Mouse (Mus musculus): ENCODE measurements around the gene Dnah8. TPM values are rescaled to one million over a fixed set of nuclear protein-coding genes. Genes with fewer than 3 reads are reported as not detected.

Gene Dnah8
- polyA plus RNA-seq, 2 experiments from 2014 or later = 22.6 to 23.4 TPM

DNA sequence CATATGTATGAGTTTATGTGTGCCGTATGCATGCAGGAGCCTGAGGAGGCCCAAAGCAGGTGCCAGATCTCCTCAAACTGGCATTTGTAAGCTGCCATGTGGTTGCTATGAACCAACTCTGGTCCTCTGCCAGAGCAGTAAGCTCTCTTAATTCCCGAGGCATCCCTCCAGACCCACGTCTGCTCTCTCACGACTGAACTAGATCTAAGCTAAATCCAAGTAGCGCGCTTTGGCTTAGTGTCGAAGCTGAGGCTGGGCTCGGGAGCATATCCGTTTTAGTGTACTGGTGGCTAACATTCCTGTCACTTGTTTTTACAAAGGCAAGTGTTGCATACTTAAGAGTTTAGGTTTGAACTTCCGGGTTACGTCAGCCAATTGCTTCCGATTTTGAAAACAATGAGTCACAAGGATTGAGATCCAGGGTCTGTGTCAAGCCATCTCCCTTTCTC is 128.2 kb downstream of the Dnah8 start:
- no peak for ATAC-seq

DNA sequence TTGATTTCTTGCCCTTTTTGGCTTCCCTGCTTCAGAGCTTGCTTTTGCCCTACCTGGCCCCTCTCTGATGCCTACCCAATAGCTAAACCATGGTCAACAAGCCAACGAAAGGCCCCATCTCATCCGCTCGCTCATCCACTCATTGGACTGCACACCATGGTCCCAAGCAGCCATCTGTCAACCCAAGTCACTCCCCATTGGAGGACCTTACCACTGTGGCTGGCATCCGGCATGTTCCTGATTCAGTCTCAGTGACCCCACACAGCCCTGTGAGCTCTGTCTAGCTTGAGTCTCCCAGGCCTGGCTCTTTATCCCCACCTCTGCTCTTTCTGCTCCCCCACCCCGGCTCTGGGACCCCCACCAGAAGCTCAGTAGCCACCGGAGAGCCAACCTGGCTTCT is 129.0 kb downstream of the Dnah8 start:
- no peak for ATAC-seq

GRCm38 (mm10) chr17:30756771-30757170 is 132.6 kb downstream of the Dnah8 start:
- no peak for ATAC-seq

- ATAC-seq = no peak
These were observed 136.2 kb downstream of the Dnah8 start for GRCm38 (mm10) chr17:30760307-30760706.

- no peak for ATAC-seq
These were observed 140.1 kb downstream of the Dnah8 start for GRCm38 (mm10) chr17:30764276-30764675.

GRCm38 (mm10) chr17:30774416-30774815 is 150.3 kb downstream of the Dnah8 start:
- ATAC-seq = no peak

- ATAC-seq = no peak
These were observed 150.9 kb downstream of the Dnah8 start for GRCm38 (mm10) chr17:30775096-30775495.

GRCm38 (mm10) chr17:30781046-30781445 is 156.9 kb downstream of the Dnah8 start:
- ATAC-seq = no peak

DNA sequence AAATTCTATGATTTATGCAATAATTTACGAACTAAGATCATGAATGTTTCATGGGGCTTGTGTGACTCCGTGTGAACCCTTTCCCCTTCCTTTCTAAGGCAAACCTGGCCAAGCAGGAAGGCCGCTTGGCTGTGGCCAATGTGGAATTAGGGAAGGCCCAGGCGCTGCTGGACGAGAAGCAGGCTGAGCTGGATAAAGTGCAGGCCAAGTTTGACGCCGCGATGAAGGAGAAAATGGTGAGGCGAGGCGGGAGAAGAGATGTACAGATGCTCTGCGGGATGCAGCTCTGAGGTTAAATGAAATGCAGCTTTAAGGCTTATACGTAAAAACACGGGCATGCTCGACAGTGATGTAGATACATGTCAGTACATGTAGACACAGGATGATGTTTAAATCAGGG is 158.1 kb downstream of the Dnah8 start:
- ATAC-seq = no peak

GRCm38 (mm10) chr17:30788361-30788760 is 164.2 kb downstream of the Dnah8 start:
- ATAC-seq = no peak

GRCm38 (mm10) chr17:30790816-30791215 is 166.7 kb downstream of the Dnah8 start:
- no peak for ATAC-seq

DNA sequence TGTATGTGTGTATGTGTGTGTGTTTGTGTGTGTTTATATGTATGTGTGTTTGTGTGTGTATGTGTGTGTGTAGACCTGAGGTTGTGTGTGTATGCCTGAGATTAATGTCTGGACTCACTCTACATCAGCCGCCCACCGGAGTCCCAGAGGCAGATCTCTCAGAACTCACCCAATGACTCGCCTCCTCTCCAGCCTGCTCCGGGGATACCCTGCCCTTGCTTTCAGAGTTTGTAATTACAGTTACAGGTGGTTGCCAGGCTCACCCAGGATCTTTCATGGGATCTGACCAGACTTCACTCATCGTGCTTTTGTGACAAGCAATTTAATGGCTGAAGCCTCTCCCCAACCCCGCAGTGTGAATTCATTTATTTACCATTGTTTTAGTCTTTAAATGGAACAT is 168.2 kb downstream of the Dnah8 start:
- no peak for ATAC-seq

- no peak for ATAC-seq
These were observed 172.5 kb downstream of the Dnah8 start for GRCm38 (mm10) chr17:30796616-30797015.

DNA sequence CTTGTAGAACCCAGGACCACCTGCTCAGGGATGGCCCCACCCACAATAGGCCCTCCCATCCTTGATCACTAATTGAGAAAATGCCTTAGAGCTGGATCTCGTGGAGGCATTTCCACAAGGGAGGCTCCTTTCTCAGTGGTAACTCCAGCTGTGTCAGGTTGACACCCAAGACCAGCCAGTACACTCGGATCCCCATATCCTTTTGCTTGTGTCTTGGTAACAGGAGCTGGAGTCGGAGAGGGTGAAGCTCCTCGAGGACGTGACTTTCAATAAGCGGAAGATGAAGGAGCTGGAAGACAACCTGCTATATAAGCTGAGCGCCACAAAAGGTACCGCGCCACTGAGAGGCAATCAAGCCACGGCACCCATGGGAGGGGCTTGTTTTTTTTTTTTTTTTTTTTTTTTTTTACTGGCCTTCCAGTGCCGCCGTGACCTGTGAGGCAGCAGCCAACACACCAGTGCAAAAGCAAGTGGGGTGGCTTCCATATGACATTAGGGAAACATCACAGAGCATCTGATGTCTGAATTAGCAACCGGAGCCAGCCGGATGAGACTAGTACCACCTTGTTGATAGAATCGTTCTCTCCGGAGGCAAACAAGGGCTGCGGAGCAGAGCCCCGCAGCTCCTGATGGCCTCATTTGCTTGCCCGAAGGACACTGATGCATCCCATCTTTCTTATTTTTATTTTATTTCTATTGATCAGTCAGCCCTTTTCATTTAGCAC is 176.3 kb downstream of the Dnah8 start:
- no peak for ATAC-seq

GRCm38 (mm10) chr17:30803668-30804067 is 179.5 kb downstream of the Dnah8 start:
- ATAC-seq = no peak

- ATAC-seq = no peak
These were observed 180.8 kb downstream of the Dnah8 start for GRCm38 (mm10) chr17:30804955-30805354.

- no peak for ATAC-seq
These were observed 181.4 kb downstream of the Dnah8 start for GRCm38 (mm10) chr17:30805511-30806059.

GRCm38 (mm10) chr17:30808866-30809660 is 184.9 kb downstream of the Dnah8 start:
- no peak for ATAC-seq

DNA sequence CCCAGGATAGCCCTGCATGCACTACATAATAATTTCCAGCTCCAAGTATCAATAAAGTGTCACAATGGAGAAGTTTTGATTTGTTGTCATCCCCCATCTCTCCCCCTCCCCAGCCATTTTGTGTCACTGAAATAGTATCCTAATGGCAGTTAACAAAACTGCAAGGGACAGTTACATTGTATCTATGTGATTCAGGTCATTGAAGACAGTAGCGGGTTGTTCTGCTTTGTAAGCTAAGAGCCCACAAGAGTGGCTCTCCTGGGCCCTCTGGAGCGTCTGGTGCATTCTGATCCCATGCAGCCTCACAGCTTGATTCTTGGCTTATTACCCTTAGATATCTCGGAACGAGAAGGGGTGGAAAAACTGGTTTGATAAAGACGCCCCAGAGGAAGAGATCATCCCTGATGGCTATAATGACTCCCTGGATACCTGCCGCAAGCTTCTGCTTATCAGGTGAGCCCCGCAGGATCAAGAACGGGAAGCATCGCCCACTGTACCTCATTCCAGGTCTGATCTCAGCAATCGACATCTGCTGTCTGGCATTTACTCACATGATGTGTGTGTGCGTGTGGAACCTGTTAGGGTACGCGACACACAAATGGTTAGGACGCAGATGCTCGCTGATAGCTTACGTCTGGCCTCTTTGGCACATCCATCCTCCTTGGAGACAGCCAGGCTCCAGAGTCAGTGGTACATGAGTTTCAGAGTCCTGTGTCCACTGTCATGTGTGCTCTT is 185.9 kb downstream of the Dnah8 start:
- no peak for ATAC-seq

GRCm38 (mm10) chr17:30818543-30818942 is 194.4 kb downstream of the Dnah8 start:
- no peak for ATAC-seq

GRCm38 (mm10) chr17:30819134-30819533 is 195.0 kb downstream of the Dnah8 start:
- no peak for ATAC-seq

DNA sequence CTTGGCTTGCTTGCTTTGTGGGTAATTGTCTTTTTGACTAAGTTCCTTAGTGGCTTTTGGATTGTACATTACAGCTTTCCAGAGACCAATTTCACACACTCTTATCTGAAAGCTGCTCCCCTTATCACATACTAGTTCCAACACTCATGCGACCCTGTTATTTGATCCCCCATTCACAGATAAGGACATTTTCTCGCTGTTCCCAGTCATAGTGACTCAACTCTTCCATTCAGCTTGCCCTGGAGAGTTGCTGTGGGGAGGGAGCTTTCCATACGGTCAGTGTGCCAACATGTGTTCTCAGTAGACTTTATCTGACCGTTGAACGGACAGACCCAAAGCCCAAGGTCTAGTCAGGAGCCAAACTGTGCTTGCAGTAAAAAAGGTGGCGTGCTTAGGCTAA is 197.0 kb downstream of the Dnah8 start:
- ATAC-seq = no peak

GRCm38 (mm10) chr17:30824473-30824872 is 200.3 kb downstream of the Dnah8 start:
- no peak for ATAC-seq

Measured in CD4-positive, CD25-positive, alpha-beta regulatory T cell, adult 4 months (primary cell).